Mouse (Mus musculus) thymus, postnatal 14 days (tissue): ENCODE results near the gene Mpzl1.

Experiments
- DNase-seq: peaks from one replicate; pipeline ENCODE4 v3.0.0; 2021

Gene Mpzl1

DNA sequence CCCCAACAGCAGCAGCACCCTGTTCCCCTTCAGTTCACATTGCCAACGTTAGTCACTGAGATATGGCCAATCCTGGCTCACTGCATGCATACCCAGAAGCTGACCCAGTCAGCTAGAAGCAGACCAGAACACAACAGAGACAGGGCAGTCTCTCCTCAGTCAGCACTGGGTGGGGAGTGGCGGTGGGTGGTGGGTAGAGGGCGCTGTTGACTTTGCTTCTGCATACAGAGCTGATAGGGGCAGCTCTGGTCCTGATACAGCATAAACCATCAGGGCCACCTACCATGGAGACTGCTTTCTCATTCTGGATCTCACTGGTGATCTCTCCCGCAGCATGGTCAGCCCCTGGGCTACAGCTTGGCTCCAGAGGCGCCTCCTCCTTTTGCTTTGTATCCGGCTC is 20.7 kb upstream of the Mpzl1 start:
- DNase-seq = peak; percentile 77

DNA sequence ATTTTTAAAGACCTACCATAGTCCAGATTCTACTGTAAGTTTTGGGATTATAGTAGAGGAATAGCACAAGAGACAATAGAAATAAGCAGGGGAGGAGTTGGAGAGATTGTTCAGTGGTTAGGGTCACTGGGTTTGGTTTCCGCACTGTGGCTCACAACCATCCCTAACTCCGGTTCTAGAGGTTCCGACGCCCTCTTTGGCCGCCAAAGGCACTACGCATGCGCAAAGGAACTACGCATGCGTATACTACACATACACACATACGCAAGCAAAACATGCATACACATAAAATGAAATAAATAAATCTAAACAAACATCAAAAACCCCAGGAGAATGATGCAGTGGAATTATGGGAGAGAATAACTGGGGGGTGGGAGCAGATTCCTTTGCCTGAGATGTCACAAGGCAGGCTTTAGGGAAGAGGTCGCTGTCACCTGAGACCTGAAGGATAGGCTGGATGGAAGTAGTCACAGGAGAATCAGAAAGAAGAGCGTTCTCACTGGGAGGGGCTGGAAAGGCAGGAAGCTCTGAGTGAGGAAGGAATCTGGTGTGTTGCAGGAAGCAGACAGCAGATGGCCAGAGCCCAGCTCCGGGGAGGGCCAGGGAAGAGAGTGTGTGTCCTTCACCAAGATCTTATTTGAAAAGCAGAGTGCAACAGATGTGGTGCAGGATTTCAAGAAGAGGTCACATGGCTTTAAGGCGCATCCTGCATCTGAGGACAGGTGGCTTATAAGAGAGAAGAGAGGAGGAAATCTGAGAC is 19.0 kb upstream of the Mpzl1 start:
- DNase-seq = no peak

DNA sequence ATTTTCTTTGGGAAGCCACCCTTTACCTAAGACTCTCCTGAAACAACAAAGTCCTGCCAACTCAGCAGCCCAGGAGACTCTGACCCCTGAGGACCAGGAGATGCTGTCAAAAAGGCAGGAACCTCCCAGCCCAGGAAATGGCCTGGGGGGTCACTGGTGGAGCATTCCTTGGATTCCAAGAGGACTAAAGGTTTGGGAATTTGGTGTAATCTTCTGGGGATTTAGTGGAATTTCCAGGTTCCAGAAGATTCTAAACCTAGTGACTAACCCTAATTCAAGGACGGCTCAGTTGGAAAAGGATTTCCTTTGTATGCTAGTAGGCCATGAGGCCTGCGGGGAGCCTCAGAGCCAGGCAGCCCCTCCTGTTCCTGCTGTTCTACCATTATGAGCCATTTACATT is 18.2 kb upstream of the Mpzl1 start:
- DNase-seq = no peak

DNA sequence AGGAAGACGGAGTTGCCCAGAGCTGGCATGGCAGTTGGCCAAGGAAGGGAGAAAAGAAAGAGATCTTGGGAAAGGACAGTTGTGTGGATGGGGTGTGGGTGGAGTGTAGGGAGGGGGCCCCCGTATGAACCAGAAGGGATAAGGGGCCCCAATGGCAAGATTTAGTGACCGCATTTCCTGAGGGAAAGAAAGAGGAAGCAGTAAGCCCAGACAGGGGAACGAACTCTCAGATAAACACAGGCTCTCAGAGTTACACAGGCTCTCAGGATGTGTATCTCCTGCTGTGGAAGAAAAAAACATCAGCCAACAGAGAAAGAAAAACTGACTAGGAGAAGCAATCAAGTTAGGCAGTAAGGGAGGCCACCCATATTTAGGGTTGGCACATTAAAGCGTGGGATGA is 16.8 kb upstream of the Mpzl1 start:
- DNase-seq = no peak

DNA sequence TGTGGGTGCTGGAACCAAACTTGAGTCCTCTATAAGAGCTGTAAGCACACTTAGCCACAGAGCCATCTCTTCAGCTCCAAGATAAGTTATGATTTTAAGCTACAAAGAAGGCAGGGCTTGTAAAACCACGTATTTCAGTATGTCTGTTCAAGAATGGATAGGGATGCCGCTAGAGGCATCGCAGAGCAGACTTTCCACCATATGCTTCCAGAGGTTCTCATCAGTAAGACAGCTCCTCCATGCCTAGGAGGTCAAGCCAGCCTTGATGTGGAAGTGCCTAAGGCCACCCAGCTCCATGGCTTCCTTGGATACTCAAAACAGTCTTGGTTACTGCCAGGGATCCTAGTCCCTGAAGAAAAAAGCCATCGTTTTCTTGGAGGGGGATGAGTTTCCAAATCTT is 10.8 kb upstream of the Mpzl1 start:
- no peak for DNase-seq

DNA sequence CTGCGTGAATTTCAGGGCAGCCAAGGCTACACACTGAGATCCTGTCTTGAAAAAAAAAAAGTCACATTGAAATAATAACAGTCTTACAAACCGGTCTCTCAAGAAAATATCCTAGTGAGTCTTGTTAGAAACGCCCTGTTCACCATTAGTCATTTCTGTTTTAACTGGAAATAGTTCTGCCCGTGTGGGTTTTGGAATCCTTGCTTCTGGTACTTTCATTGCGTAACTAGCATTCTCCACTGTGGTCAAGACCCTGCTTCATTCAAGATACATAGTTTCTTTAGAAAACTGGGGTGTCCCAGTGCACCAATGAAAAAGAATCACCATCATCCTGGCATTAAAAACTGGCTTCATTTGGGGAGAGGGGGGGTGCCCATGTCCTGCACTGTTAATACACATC is 9.4 kb upstream of the Mpzl1 start:
- no peak for DNase-seq

DNA sequence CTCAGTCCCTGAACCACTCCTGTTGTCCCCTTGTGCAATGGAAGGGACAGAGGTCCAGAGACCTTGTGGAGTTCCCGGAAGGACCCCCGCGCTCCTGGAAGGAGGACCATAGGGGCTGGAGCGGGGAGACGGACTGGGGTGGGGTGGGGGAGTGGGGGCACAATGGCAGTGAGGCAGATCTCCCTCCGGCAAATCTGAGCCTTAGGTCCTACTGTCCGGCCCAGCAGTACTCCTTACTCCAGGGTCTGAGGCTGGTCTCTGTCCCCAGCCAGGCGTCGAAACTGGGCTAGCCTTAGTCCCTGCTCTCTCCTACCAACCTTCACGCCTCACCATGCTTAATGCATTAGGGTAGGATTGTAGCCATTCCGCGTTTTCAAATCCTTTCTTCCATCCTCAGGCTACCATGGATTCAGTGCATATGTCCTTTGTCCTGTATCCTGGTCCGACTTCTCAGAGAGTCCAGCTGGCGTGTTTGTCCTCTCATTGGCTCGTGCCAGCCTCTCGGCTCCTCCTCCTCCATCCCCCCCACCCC is 8.5 kb upstream of the Mpzl1 start:
- no peak for DNase-seq

DNA sequence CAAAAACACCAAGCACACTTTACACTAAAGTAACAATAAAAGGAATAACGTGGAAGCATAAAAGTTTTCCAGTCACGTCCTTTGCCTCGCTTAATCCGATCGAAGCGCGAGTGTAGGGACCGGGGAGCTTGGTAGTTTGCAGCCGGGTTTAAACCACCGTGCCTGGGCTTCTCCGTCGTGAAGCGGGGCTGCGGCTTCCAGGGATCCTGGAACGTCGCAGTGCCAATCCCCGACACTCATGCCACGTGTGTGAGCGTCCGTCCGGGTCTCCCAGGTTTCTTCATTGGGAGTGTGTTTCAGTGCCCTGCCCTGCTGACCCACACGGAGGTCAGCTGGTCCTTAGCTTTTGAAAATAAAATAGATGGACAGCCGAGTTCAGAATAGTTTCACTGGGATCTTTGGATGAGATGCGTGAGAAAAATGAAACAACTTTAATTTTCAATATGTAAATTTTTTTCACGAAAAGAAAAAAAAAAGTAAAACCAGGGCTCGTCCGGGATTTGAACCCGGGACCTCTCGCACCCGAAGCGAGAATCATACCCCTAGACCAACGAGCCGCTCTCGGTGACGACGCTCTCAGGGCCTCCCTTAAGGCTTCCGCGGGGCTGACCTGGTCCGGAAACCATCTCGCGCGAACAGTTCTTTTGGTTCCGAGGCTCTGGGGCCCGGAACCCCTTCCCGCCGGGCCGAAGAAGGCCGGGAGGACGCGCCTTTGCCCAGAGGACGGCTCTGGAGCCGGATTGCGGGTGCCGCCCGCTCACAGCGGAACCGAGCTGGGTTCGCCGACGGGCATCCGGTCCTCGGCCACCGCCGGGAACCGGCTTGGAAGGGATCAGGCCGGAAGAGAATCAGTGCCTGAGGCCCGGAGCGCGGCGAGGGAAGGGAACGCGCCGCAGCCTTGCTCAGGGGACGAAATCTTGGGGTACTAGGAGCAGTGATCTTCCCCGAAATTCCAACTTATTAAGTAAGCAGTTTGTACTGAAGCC is 7.7 kb upstream of the Mpzl1 start:
- peak; percentile 86 for DNase-seq

DNA sequence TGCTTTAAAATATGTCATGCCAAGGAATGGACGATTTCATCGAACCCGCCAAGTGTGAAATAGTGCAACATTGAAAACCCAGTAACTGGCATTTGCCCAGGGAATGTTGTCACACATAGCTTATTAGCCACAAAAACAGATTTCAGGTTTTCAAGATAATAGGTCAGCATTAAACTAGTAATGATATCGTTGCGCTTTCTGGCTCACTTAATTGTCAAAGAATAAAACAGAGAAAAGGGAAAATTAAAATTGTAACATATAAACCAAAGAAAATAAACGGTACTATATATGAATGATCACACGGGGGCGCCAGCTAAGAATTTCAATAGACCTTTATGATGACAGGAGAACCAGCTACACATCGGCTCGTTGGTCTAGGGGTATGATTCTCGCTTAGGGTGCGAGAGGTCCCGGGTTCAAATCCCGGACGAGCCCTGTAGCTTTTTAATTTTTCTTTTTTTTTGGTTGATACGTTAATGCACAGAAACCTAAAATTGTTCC is 7.0 kb upstream of the Mpzl1 start:
- peak; percentile 79 for DNase-seq

DNA sequence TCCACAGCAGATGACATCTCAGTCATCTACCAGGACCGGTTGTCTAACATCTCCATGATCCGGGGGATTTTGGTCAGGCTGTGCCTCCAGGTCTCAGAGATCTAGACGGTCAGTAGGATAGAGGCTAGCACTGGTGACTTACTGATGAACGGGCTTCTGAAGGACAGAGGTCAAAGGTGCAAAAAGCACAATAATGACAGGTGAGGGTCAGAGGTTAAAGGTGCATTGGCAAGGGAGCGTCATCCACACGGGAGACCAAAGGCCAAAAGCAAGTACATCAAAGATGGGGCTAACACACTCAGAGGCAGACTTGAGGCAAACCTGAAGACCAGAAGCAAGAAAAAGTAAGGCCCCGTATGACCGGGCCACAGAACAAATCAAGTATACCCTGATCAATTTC is 2.0 kb upstream of the Mpzl1 start:
- DNase-seq = no peak

DNA sequence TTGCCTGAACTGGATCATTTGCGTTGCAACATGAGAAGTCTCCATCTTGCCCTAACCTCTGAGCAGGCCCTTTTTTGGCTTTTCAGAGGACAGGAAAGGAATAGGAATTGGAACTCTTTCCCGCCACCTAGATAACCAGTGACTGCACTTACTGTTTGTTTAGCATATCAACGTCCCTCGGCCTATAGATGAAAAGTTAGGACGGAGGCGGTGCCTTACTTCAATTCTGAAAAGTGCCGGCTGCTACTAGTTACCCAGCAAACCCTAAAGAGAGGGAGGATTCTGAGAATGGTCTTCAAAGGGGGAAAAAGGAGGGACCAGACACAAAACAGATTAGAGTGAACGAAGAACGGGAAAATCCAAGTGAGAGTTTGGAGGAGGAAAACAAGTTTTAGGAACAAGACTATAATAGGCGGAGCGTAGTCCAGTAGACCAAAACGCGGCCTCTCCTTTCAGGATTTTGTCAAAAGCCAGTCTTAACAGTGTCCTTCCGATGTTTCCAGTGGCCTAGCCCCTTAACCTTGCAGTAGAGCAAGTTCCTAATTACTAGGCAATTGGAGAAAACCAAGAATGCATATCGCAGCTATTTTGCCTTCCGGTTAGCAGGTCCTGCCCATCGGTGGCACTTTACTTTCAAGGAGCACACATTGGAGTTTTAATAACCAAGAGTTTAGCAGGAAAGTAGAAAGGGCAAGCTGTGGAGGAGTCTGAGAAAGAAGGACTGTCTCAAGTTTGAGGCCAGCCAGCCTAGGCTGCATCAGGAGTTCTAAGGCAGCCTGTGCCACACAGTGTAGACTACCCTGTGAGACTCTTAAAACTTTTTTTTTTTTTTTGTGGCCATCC is 938 bp upstream of the Mpzl1 start:
- no peak for DNase-seq

DNA sequence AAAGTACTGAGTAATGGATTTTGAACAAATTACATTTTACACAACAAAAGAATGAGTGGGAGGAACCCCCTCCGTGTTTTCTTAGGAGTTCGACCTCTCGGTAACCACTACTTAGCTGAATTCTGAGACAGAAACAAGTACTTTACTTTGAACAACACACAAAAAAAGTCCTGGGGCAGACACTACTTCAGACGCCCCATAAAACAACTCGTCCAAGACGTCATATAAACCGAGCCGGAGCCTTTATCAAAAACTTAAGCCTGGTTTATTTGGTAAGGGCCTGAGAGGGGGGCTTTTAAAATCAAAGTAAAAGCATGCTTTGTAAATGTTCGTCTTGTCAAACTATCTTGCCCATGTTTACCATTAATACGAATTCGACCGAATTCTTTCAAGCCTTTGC is 993 bp downstream of the Mpzl1 start:
- no peak for DNase-seq

DNA sequence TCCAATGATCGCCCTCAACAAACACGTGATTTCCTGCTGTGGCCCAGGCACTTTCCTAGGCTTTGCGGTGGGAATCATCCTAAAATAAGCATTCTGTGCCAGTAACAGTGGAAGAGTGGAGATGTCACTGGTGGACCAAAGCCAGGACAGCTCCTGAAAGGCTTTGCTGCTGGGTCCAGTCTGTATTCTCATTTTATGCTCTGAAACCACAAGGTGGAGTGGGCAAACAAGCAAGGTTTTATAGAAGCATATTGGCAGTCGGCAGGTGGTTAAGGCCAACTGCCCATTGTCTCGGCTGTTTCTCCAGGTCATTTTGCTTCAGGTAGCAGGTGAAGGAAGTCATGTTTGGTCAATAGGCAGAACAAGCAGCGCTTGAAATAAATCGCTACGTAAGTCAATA is 3.2 kb downstream of the Mpzl1 start:
- DNase-seq = no peak

DNA sequence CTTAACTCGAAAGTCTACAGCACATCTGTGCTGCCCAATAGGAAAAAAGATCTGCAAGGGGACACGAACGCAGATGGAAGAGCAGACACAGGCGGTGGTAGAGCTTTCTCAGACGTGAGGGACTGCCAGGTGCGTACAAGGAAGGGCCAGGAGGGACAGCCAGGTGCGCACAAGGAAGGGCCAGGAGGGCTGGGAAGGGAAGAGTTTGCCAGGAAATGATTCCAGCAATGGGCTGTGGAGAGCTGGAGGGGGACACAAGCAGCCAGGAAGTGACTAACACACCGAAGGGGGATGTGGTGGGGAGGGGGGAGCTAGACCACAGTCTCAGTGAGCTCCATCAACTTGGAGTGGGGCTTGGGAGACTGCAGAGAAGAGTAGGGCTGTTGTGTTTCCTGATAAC is 4.4 kb downstream of the Mpzl1 start:
- no peak for DNase-seq

DNA sequence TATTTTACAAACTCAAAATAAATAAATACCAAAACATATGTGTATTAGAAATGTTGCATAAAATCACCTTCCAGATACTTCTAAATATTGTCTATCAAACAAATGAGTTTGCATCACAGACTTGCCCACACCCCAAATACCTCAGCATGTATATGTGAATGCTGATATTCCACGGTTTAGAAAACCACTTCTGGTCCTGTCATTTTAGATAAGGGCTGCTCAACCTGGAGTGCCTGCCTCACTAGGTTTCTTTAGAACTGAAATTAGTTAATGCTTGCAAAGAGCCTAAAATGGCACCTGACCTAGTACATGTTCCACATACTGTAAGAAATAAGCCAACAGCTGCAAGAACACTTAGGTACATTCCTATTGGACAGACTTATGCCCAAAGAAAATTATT is 5.7 kb downstream of the Mpzl1 start:
- DNase-seq = no peak

DNA sequence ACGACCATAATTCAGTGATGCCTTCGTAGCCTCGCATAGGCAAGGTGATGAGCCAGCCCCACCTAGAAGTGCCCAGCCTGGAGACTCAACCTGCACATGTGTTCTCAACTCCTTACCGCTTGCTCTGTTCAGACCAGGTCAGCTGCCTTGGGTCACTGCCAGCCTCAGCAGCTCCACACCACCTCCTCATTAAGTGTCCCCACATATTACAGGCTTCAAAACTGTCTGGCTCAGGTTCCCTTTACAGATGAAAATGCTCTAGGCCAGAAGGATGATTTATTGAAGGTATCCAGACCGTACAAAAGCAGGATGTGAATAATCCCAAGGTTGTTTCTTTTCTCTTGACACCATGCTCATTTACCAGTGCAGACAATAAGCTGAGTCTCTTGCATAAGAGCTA is 8.4 kb downstream of the Mpzl1 start:
- DNase-seq = no peak

DNA sequence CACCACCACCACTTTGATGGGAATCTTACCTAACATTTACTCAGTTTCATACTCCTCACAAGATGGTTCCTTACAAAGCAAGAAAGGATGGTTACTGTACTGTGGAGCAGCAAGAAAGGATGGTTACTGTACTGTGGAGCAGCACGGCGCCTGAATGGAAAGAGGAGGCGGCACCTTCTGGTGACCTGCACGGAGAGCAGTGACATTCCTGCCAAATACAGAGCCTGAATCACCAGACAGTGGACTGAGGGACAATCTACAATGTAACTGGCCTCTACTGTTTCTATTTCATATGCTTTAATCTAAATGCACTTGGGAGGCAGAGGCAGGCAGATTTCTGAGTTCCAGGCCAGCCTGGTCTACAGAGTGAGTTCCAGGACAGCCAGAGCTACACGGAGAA is 9.3 kb downstream of the Mpzl1 start:
- DNase-seq = no peak

DNA sequence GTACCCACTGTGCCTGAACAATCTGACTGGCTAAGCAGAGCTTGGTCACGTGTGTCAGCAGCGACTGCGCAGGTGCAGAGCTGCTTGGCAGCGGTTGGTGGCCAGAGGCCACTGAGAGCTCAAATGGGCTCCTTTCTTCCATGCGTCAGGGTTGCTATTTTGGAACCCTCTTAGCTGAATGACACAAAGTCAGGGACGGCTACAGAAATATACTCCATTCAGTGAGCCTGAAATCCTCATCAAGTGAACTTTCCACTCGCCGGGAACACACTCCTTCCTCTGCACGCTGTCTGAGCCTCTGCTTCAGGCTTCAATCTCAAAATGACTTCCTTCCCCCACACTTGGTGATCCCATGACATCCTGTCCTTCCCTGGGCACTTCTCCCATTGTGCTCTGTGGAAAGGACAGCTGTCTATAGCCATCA is 16.1 kb downstream of the Mpzl1 start:
- DNase-seq = no peak

DNA sequence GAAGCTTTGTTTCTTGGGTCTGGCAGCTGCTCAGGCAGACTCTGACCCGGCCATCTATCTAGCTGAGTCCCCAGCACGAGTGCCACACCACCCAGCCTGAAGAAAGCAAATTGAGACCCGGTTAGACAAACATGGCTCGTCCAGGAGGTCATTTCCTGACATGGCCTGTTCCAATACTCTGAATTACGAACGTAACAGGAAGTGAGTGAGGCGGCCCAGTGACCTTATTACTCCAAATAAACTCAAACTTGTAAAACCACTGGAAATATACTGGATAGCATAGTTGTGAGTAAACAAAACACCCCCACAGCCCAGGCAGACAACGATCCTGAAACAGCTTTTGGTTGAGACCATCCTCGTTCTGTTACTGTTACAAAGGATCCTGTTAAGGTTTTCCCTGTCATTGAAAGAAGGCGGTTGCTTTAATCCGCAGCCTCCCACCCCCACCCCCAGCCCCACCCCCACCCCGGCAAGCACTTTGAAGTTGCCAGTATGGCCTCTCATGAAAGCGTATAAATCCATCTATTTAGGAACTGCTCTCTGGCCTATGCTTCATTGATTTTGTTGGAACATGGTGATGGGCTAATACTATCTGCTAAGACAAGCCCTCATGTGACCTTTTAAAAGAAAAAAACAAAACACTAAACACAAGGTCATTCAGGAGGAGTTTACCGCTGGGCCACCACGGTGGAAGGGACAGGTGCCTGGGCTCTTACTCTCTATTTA is 17.0 kb downstream of the Mpzl1 start:
- DNase-seq = no peak

DNA sequence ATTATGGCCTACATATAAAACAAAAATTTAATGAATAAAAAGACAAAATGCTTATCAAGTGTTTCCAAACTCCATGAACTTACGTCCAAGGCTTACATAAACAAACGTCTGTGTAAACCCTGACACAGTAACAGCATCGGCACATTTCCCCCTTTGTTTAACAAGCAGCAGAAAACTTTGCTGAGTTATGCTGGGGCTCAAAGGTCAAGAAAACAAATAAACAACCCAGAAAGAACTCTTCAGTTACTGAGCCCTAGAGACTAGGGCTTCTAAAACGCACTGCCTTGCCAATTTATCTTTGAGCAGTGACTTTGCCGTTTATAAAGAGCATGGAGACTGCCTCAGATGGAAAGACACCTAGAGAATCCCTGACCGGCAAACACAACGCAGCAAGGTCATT is 17.7 kb downstream of the Mpzl1 start:
- no peak for DNase-seq

DNA sequence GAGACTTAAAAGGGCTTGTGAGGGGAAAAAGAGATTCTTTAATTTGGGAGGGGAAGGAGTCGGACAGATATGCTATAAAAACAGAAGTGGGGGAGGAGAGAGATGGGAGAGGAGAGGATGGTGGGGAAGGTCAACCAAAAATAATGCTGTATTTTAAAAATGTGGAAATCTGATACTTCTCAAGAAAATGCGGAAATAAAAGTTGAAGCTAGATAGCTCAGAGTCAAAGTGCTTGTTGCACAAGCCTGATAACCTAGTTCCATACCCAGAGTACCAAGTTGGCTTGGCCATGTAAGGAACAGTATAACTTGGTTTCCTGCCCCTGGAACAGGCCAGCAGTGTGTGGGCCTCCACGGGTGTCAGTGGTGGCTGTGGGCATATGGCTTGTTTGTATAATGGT is 19.5 kb downstream of the Mpzl1 start:
- DNase-seq = no peak

DNA sequence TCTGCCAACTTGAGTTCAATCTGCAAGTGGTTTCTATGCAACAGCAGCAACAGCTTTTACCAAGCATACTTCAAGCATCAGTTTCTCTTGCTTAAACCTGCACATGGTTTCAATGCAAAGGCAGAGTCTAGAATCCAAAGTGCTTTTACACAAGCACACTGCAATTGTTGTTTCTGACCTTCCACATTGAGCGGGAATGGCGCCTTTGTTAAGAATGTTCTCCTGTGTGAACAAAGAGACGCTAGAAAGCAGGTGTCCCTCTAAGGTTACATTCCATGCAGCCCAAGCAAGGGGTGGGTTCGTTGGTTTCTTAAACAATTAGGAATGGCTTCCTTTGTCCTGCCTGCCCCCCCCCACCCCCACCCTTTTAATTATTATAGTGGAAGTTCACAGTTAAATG is 20.4 kb downstream of the Mpzl1 start:
- no peak for DNase-seq
